Mouse (Mus musculus): ENCODE results near the gene Tbc1d22a.

Gene Tbc1d22a

DNA sequence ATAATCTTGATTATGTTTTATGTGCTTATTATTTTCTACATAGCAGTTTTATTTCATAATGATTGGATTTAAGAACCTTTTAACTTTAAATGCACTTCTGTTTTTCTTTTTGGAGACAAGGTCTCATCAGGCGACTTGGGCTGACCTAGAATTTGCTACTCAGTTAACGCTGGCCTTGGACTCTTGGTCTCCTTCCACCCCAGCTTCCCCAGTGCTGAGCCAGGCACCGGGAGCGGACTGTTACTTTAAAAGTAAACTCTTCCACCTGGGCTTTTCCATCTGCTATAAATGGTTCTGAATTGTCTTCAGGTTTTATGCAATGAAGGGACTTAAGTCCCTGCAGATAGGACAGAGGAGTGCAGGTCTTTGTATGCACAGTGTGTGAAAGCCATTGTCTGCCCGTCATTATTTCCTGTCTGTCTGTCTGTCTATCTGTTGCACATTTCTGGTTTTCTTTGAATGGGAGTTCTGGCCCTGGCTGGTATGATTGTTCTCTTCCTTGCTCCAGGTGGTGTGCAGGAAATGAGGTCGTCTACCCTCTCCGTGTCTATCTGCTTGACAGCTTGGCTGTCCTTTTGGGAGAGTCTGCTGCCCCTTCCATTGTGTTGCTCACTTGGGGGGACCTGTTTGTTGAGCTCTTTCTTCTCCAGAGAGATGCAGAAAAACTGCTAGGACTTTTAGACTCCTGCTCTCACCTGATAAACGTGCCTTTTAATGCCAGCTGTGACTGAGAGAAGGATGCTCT lies 117.4 kb downstream of the Tbc1d22a start:
- intact Hi-C loops (cut with DNase I) = no loop called here

DNA sequence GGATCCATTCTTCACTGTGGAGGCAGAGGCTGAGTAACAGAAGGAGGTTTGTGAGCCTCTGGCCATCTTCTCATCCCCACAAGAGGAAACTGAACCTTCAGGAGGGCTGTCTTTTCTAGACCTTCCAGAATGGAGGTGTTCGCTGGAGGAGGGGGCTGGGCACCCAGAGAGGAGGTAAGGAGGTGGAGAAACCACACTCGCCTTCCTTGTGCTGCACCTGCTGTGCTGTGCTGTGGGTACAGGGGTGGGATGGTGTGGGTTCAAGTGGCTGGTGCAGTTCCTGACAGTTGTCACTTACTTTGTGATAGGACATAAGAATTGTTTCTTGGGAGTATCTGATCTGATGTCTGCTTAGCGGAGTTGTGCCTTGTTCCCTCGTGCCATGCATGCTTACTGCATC lies 118.9 kb downstream of the Tbc1d22a start:
- intact Hi-C loops (cut with DNase I) = no loop called here

DNA sequence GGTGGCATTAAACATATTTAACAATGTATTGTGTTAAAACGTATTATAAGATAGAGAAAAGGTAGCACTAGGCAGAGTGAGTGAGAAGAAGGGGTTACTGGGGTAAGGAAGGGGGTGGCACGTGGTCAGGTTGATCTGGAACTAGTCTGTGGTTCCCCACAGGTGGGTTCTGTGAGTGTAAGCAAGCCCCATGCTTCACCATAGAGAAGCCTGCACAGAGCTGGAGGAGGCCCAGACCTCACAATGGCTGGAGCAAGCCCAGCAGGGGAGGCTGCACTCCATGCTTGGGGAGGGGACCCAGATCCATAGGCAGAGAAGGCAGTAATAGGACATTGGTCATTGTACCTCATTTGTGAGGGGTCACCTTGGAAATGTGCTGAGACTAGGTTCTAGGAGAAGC lies 119.3 kb downstream of the Tbc1d22a start:
- intact Hi-C loops (cut with DNase I) = no loop called here

DNA sequence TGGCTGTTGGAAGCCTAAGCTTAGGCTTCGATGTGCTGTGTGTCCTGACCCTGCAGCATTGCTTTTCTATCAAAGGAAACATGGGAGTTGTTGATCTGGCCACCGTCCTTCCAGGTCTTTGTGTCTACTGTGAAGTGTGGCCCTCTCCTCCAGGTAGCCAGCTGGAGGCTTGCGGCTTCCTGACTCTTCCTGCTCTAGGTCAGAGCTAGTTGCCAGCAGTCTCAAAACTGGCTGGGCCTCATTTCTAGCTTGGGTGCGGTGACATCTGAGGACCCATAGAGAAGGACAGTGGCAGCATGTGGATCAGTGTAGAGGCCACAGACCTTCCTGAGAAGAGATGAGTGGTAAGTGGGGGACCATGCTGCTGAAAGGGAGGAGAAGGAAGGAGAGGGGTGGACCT lies 120.0 kb downstream of the Tbc1d22a start:
- intact Hi-C loops (cut with DNase I) = no loop called here

DNA sequence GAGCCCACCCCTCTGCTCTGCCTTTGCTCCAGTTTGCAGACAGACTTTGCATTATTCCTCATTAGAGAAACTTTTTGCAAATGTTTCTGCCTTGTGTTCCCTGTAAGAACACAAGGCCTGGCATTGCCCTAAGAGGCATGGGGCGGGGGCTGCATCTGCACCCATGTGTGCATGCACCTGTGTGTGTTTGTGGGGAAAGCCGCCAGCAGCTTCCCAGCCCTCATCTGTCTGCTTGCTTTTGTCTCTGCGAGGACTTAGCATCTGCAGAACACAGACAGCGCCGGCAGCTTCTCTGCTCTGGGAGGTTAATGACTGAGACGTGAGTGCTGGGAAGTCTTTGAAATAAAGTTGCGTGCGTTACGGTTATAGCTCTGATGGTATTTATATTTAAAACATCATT lies 120.5 kb downstream of the Tbc1d22a start:
- intact Hi-C loops (cut with DNase I) = no loop called here

DNA sequence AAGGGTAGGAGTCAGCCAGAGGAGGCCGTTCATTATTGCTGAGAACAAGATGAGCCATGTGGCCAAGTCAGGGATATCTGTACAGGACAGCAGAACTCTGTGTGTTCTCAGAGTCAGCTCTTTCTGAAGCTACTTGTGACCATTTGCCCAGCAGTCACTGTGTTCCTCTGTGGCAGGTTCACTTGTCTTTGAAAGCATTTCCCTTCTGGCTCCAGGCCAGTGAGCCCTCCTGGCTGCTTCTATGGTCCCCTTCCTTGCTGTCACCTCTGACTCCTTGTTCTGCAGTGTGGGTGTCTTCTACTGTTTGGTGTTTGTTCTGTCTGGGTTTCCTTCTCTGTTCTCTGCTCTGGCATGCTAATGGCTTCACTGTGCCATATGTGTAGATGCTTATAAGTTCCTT lies 121.5 kb downstream of the Tbc1d22a start:
- intact Hi-C loops (cut with DNase I) = no loop called here

DNA sequence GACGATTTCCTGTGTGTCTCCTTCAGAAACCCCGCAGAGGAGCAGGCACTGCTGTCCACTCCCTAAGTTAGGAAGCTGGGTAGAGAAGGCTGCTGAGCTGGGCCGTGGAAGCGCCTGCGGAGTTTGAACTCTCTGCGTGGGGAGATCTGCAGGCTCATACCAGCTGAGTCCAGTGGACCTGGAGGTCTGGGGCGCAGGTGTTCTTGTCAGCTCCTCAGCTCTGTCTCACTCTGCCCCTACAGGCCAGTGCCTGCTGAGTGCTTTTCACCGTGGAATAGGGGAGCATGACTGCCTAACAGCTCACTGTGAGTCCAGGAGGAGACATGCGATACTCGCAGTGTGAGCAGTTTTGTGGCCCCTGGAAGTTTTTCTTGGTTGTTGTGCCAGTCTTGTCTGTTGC lies 123.5 kb downstream of the Tbc1d22a start:
- intact Hi-C loops (cut with DNase I) = no loop called here

- intact Hi-C loops (cut with DNase I) = no loop called here
These were observed 125.5 kb downstream of the Tbc1d22a start for GRCm38 (mm10) chr15:86339736-86340135.

- intact Hi-C loops (cut with DNase I) = no loop called here
These were observed 126.5 kb downstream of the Tbc1d22a start for GRCm38 (mm10) chr15:86340766-86341165.

DNA sequence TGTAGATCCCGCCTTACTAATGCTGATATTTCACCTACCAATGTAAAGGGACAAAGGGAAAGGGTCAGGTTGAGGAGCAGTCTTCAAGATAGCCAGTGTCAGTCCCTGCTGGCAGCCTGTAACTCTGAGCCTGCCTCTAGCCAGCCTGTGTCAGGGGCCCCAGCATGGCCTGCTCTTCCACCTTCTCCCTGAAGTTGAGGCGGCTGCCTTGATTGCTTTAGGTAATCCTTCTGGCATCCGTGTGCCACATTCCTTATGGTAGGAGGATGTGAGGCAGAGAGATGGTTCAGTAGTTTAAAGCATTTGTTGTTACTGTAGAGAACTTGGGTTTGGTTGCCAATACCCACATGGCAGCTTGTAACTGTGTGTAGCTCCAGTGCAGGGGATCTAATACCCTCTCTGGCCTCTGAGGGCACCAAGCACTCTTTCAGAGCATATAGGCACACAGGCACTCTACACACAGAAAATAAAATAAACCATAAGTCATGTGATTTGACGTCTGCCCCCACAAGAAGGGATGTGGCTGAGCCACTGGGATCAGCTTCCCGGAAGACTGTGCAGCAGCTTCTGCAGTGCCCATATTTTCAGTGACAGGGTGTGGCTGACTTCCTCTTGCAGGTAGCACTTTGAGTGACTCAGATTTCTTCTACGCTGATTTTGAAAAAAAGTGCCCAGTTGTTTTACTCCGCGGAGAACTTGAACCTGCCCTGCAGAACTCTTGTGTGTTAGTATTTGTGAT lies 128.5 kb downstream of the Tbc1d22a start:
- intact Hi-C loops (cut with DNase I) = no loop called here

- intact Hi-C loops (cut with DNase I) = no loop called here
These were observed 130.7 kb downstream of the Tbc1d22a start for GRCm38 (mm10) chr15:86344906-86345331.

GRCm38 (mm10) chr15:86345907-86346306 lies 131.6 kb downstream of the Tbc1d22a start:
- intact Hi-C loops (cut with DNase I) = no loop called here

DNA sequence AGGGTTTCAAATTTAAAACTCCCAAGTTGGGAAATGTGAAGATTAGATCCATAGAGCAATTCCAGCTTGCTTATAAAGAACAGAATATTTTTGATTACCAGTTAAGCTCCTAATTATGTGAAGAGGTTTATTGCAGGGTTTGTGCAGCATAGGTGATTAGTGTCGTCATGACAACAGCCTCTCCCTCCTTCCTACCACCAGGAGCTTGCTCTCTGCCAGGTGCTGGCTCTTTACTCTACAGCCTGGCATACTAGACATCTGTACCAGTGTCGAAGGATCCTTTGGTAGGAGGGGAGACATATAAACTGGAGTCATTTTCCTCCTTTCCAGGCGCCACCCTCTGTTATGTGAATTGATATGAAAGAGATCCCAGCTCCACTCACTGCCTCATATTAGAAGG lies 132.3 kb downstream of the Tbc1d22a start:
- intact Hi-C loops (cut with DNase I) = no loop called here

- intact Hi-C loops (cut with DNase I) = no loop called here
These were observed 140.7 kb downstream of the Tbc1d22a start for GRCm38 (mm10) chr15:86354932-86355331.

DNA sequence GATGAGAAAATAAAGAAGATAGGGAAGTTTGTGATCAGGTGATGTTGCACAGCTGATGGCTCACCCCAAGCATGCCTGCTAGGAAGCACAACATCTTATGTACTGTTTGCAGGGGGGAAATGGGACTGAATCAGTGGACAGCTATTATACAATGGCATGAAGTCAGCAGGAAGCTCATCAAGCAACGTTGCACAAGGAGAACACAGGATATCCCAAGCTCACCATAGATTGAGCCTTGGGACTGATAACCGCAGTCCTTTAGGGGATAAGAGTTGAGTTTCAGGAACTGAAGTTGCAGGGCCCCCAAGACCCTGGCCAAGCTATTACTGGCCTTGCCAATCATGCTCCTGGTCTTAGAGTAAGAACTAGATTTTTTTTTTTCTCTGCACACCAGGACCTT lies 141.6 kb downstream of the Tbc1d22a start:
- intact Hi-C loops (cut with DNase I) = no loop called here

- intact Hi-C loops (cut with DNase I) = no loop called here
These were observed 146.1 kb downstream of the Tbc1d22a start for GRCm38 (mm10) chr15:86360376-86360775.

GRCm38 (mm10) chr15:86362306-86363150 lies 148.3 kb downstream of the Tbc1d22a start:
- intact Hi-C loops (cut with DNase I) = no loop called here

DNA sequence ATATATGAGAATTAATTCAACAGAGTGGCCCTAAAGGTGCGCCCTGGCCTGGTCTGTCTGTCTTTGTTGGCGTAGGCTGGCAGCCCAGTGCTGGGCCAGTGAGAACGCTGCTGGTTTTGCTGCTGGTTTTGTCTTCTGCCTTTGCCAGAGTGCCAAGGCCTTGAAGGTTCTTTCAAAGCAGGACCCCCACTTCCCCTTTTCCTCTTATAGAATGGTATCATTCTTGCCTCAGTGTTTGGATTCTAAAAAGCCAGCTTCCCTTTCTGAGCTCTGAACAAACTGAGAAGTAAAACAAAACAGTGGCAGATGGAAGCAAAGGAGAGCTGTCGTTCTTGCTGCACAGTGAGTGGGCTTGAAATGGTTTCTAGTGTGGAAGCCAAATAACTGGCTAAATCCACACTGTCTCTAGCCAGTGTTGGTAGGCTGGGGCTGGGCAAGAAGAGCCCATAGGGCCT lies 149.6 kb downstream of the Tbc1d22a start:
- intact Hi-C loops (cut with DNase I) = no loop called here

GRCm38 (mm10) chr15:86364948-86365658 lies 150.8 kb downstream of the Tbc1d22a start:
- intact Hi-C loops (cut with DNase I) = no loop called here

GRCm38 (mm10) chr15:86366726-86367125 lies 152.5 kb downstream of the Tbc1d22a start:
- intact Hi-C loops (cut with DNase I) = no loop called here

GRCm38 (mm10) chr15:86367247-86367646 lies 153.0 kb downstream of the Tbc1d22a start:
- intact Hi-C loops (cut with DNase I) = no loop called here

Data from adrenal gland (tissue).